Mouse (Mus musculus): ENCODE data around the gene Gm49395.
A peak's percentile ranks its signal among the peaks of the same experiment; 100 is the strongest.

Gm49395 gene

GRCm38 (mm10) chr13:115101355-115102191 lies at the start of gene Gm49395, which contains the start of gene Itga1:
Gene Gm49395, minus strand, starts transcription at chr13:115101921.
Gene Itga1, minus strand, starts transcription at chr13:115101964.
- no peak for DNase-seq (ENCODE audit: low read depth, low spot score)

DNA sequence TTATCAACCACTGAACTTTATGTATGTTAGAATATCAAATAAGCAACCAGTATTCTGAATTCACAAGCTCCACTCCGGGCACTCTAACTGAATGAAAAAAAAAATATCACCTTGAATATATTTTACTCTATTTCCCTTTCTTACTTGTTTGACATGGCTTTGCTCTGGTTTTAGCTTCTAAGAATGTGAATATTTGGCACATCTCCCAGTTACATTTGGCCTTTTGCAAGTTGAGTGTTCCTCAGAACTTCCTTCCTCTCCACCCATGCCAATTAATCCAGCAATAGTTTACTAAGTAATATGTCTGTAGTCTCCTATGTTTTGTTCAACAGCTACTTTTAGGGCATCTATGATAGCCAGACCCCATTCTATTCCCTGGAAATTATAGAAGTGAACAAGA lies 48.9 kb upstream of the Gm49395 start:
- no peak for DNase-seq (ENCODE audit: low read depth, low spot score)

- no peak for DNase-seq (ENCODE audit: low read depth, low spot score)
Observed at GRCm38 (mm10) chr13:115149849-115150248, 48.1 kb upstream of the Gm49395 start.

DNA sequence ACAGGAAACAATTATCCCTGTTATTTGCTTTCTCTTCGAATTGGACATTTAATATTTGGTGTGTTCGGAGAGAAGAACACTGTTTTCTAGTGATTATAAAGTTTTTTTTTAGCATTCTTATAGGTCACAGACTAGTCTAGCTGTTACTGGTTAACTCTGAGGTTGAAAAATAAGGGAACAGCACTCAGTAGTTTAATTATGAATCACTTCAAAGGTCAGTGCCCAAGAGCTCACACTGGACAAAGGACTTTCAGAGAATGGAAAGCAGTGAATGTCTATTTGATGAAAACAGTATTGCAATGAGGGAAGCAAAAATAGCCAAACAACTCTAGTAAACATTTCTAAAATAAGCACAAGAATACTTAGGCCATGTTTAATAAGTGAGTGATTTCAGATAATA lies 41.9 kb upstream of the Gm49395 start:
- DNase-seq (ENCODE audit: low read depth, low spot score), result no peak

GRCm38 (mm10) chr13:115142066-115142465 lies 40.3 kb upstream of the Gm49395 start:
- no peak for DNase-seq (ENCODE audit: low read depth, low spot score)

DNA sequence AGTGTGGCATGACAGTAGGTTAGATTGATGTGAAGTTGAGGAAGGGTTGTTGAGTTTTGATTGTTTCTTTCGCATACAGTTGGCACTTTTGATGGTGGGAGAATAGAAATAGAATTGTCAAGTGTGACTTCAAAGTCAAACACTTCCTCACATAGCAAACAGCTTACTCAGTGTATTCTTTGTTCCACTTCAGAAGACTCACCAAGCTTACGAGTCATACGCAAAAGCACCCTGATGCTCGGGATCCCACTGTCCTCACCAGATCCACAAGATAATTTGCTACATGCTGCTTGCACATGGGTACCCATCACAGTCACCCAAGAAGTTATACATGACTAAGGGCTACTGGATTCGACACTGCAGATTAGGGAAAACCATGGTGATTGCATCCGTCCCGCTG lies 36.8 kb upstream of the Gm49395 start:
- no peak for DNase-seq (ENCODE audit: low read depth, low spot score)

DNA sequence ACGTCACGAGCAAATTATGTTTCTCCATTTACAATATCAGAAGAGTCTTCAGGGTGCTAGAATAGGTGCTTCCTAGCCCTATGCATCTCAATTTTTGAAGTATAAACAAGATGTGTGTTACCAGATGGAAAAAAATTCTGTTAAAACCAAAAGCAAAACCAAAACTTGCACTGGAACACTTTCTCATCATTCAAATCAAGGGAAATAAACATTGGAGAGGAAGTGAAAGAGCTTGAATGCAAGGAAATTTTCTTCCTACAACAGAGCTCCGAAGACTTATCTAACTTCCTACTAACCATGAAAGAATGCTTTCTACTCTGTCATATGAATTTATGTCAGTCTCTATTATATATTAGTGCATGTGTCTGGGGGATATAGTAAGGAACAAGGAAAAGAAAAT lies 35.0 kb upstream of the Gm49395 start:
- DNase-seq (ENCODE audit: low read depth, low spot score), result no peak

DNA sequence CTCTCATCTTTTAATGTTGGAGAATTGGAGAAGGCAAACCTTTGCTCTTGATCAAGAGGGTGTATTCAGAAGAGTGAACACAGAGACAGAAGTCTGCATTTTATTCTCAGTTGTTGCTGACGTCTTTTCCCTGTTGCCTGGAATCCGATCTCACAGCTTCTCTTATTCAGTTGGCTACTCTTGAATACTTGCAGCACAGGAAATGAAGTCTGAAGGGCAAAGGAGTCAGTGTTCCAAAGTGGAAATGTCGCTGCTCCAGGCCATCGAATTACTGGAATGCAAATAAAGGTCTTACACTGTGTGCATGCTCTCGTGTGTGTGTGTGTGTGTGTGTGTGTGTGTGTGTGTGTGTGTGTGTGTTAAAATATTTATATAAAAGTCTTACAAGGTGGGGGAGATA lies 30.7 kb upstream of the Gm49395 start:
- DNase-seq (ENCODE audit: low read depth, low spot score), result no peak

DNA sequence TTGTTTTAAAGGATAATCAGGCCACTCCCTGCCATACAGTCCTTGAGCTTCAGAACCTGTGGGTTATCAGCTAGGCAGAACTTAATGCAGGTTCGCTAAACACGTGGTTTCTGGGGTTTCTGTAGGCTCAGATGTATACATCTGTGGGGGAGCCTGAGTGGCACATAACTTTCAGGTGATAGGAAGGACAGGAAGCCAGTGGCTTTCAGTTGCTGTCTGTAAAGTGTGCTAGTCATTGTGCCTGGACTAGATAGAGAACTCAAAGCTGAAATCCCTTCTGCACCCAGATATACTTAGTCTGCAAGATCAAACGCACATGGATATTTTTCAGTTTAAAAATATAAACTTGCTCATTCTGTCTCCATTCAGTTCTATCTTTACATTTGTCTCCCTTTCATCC lies 29.7 kb upstream of the Gm49395 start:
- DNase-seq (ENCODE audit: low read depth, low spot score), result no peak

GRCm38 (mm10) chr13:115130035-115130434 lies 28.3 kb upstream of the Gm49395 start:
- DNase-seq (ENCODE audit: low read depth, low spot score), result no peak

- DNase-seq (ENCODE audit: low read depth, low spot score), result no peak
Observed at GRCm38 (mm10) chr13:115127826-115128225, 26.1 kb upstream of the Gm49395 start.

- DNase-seq (ENCODE audit: low read depth, low spot score), result no peak
Observed at GRCm38 (mm10) chr13:115126534-115126933, 24.8 kb upstream of the Gm49395 start.

DNA sequence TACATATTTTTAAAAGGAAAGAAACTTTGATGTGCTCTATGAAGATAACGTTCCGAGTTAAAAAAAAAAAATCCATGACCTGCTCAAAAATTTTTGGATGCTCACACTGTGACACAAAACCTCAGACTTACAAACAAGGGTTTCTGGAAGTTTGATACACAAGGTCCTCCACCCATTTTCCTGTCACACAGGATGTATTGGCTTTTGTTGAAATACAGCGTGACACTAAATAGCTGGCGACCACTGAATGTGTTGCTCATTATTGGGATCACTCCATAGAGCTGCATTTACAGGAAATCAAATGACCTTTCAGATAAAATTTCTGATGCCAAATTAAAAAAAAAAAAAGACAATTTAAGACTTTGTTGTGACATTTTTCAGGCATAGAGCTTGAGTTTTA lies 23.4 kb upstream of the Gm49395 start:
- no peak for DNase-seq (ENCODE audit: low read depth, low spot score)

DNA sequence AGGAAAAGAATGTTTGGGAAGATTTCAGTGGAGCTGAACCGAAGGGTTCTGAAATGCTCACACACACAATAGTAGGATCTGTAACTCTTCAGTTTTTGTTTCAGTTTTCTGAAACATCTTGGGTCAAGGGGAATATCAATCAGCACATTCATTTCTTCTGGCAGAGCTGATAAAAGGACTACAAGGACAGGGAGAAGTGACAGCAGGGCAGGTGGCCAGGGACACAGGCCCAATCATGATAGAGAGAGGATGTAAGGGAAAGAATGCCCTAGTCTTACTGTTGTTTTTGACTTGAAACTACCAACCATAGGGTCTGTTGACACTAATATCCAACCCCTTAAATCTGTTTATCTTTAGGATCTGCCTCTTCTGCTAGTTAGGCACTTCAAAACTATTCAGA lies 22.8 kb upstream of the Gm49395 start:
- no peak for DNase-seq (ENCODE audit: low read depth, low spot score)

GRCm38 (mm10) chr13:115118756-115119155 lies 17.0 kb upstream of the Gm49395 start:
- no peak for DNase-seq (ENCODE audit: low read depth, low spot score)

DNA sequence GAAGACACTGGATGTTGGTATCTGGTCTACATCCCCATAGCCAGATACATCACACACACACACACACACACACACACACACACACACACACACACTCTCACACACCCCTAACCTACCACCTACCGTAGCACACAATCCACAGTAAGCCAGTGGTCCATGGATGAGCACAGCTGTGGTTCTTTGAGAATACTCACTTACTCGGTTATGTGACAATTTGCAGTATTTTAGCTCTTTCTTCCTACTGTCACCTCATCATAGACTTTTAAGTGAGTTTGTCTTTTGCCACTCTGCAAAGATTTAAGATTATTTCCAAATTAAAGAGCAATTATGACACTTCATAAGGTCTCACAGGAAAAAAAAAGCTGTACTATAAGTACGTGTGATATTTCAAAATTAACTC lies 16.5 kb upstream of the Gm49395 start:
- DNase-seq (ENCODE audit: low read depth, low spot score), result no peak

GRCm38 (mm10) chr13:115116930-115117621 lies 15.4 kb upstream of the Gm49395 start:
- no peak for DNase-seq (ENCODE audit: low read depth, low spot score)

- DNase-seq (ENCODE audit: low read depth, low spot score), result no peak
Observed at GRCm38 (mm10) chr13:115109628-115110027, 7.9 kb upstream of the Gm49395 start.

DNA sequence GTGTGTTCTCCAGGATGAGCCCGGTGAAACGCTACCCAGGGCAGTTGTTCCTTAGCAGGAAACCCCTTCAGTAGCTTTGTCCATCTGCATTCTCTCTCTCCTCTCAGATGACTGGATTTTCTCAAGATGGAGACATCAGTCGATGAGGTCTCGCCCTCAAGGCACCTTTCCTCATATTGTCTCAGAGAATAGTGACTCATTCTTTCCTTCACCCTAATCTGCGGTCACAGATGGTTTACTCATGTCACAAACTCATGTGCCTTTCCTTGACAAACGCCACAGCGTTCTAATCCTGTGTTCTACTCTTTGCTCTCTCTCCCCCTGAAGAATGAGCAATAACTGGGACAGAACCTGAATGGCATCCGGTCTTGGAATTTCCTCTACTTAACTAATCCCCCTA lies 5.7 kb upstream of the Gm49395 start:
- peak; percentile 61 for DNase-seq (ENCODE audit: low read depth, low spot score)

DNA sequence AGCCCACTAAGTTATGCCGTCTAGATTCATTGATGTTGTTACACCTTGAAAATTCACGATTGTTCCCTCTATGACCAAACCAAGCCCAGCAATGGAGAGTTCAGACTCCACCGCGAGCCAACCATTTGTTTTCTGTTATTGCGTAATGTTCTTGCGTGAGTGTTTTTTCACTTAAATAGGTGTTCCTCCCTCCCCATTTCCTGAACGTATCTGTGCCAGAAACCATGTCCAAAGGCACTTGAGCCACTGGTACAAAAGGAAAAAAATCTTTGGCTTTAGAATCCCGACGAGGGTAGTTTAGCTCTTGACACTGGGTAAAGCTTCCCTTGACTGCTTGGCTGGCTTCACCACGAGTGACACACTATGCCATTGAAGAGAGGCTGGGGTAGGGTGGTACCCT lies 4.5 kb upstream of the Gm49395 start:
- DNase-seq (ENCODE audit: low read depth, low spot score), result no peak

DNA sequence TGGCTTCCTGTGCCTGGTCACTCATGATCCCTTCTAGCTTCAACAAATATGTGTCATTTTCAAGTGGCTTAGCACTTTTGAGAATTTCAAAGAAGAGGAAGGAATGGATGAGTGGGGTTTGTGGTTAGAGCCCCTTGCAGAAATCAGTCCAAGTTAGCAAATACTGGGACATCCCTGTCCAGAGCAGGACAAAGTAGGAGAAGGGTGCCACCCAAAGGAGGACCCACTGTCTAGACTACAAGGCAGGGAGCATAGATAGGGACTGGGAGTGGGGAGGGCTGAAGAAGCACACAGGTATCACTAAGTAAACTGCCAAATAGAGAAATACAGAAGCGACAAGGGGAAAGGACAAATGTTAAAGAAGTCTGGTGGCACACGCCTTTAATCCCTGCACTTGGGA lies 1.0 kb upstream of the Gm49395 start:
- no peak for DNase-seq (ENCODE audit: low read depth, low spot score)

GRCm38 (mm10) chr13:115100381-115101177 lies 1.1 kb downstream of the Gm49395 start:
- no peak for DNase-seq (ENCODE audit: low read depth, low spot score)
